Mouse (Mus musculus): ENCODE data around the gene Acot3. TPM values are rescaled to one million over a fixed set of nuclear protein-coding genes. Genes with fewer than 3 reads are reported as not detected.

The Acot3 gene
- polyA plus RNA-seq (2012; ENCODE audit: low replicate concordance): not detected in 2 replicates

DNA sequence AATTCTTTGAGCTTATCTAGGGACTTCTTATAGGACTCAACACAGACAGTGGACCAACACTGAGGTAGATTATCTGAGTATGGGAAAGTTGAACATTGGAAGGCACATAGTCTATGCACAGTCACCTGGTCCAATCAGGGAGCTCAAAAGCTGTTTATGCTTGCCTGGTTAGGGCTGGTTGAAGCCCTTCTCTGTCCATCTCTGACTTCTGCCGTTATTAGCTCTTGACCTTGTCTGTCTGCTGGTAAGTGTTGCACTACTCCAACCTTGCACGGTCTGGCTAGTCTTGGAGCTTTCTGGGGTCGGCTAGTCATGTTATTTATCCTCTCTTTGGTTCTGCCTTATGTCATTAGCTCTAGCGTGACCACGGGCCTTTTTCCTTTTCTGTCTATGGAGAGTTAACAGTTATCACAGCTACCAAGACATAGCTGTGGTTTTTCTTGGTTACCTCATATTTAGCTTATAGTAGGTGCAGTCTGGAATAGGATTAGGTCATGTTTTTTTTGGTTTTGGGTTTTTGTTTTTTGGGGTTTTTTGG lies at the start of gene Acot3:
Acot3 (plus strand) TSS at position 208 of the 538 bp plus-strand sequence.

GRCm38 (mm10) chr12:84009171-84009965 lies 42.6 kb upstream of the Acot3 start, which contains the start of gene Acot1:
Gene Acot1 (plus strand): TSS chr12:84009490.

GRCm38 (mm10) chr12:84038241-84038640 lies 13.7 kb upstream of the Acot3 start, which contains the start of gene Acot4:
Gene Acot4 (plus strand): TSS chr12:84038379.

GRCm38 (mm10) chr12:84038691-84039111 lies 13.2 kb upstream of the Acot3 start, which contains the start of gene Gm49366:
Gene Gm49366 (plus strand): TSS chr12:84038935.

DNA sequence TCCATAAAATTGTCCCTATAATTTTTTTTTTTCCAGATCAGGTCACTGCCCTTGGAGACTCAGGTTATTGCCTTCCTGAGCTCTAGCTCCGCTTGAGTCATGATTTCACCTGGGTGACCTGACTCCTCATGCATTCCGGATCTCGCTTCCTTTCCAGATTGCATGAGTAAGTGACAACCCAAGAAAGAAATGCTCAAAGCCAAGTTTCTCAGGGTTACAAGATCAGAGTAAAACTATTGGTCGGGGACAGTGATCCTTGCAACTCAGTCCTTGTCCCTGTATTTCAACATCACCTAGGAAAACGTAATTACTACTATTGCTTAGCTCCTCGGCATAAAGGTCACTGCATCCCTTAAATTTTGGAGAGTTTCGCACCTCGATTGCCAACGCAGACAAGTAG lies 17.0 kb downstream of the Acot3 start, which contains the start of gene Acot5:
Acot5 (plus strand) TSS at position 340 of the 400 bp plus-strand sequence.

GRCm38 (mm10) chr12:84100604-84101492 lies 48.9 kb downstream of the Acot3 start, which contains the start of gene Acot6:
Gene Acot6 (plus strand): TSS chr12:84100654.

Other genes starting within 250 kb of the Acot3 start
- gene Numb, start 130.2 kb upstream of the Acot3 start, polyA plus RNA-seq (2012; ENCODE audit: low replicate concordance): 18.7 and 32.0 TPM in 2 replicates
- 79.6 and 80.0 TPM in 2 replicates for gene Riox1, start 101.5 kb upstream of the Acot3 start, polyA plus RNA-seq (2012; ENCODE audit: low replicate concordance)
- not detected in 2 replicates for gene Heatr4, start 67.3 kb upstream of the Acot3 start, polyA plus RNA-seq (2012; ENCODE audit: low replicate concordance)
- gene Acot2, start 64.3 kb upstream of the Acot3 start, polyA plus RNA-seq (2012; ENCODE audit: low replicate concordance): 8.2 and 14.4 TPM in 2 replicates
- gene Acot1, start 42.7 kb upstream of the Acot3 start, polyA plus RNA-seq (2012; ENCODE audit: low replicate concordance): 1.5 and 2.1 TPM in 2 replicates
- gene Acot4, start 13.8 kb upstream of the Acot3 start, polyA plus RNA-seq (2012; ENCODE audit: low replicate concordance): 0.28 and 0.70 TPM in 2 replicates
- gene Gm49366, start 13.2 kb upstream of the Acot3 start, polyA plus RNA-seq (2012; ENCODE audit: low replicate concordance): not detected in 2 replicates
- gene Acot5, start 17.2 kb downstream of the Acot3 start, polyA plus RNA-seq (2012; ENCODE audit: low replicate concordance): not detected in 2 replicates
- 1.6 and 2.9 TPM in 2 replicates for gene Acot6, start 48.5 kb downstream of the Acot3 start, polyA plus RNA-seq (2012; ENCODE audit: low replicate concordance)
- 0.16 TPM in 1 of 2 replicates, not detected in the other for gene Dnal1, start 62.2 kb downstream of the Acot3 start, polyA plus RNA-seq (2012; ENCODE audit: low replicate concordance)
- 0.57 and 0.73 TPM in 2 replicates for gene Pnma1, start 96.3 kb downstream of the Acot3 start, polyA plus RNA-seq (2012; ENCODE audit: low replicate concordance)
- gene Elmsan1, start 166.7 kb downstream of the Acot3 start, polyA plus RNA-seq (2012; ENCODE audit: low replicate concordance): 52.1 and 104 TPM in 2 replicates
- 1.2 and 1.5 TPM in 2 replicates for gene Ptgr2, start 233.1 kb downstream of the Acot3 start, polyA plus RNA-seq (2012; ENCODE audit: low replicate concordance)

All from leukemia stem cell, adult 10-12 weeks (primary cell).